Mouse (Mus musculus): Measurements from ENCODE around the gene Ptpn3.

GRCm38 (mm10) chr4:57279229-57279628 is 22.4 kb downstream of the Ptpn3 start:
- TF ChIP-seq ZNF384 (IDR thresholded peaks at IDR 0.05; ENCODE audit: low read depth, low read length) (no peak), HCFC1 (IDR thresholded peaks at IDR 0.05; ENCODE audit: borderline replicate concordance, insufficient read depth, low read length) (no peak)
